Mouse (Mus musculus) MN1 (cell line): ENCODE results near the gene Kdm1b.

Experiments used
- DNase-seq: peaks from one replicate; pipeline ENCODE4 v3.0.0-alpha.2; 2016; ENCODE audit warnings: low spot score

The Kdm1b gene

DNA sequence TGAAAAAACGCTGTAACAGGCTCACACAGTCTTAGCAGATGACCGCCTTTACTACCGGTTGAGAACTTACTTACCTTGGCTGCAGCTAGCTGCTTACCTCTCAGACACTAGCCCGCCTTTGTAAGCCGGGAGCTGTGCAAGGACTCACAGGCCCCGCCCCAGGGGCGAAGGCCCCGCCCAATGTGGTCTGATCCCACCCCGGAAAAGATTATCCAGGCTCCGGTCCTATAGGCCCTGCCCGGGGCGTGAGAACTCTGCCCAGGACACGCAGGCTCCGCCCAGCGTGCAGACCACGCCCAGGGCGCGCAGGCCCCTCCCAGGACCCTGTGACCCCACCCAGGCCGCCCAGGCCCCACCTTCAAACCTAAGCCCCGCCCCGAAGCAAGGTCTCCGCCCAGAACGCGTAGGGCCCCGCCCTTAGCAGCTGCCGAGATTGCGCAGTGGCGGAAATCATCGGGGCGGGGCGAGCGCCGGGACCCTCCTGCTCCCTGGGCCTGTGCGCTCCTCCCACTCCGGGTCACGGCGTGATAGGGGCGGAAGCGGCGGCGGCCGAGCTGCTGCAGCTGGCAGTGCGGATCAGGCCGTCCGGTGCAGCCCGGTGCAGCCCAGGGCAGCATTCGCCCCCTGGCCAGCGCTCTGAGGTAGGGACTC, at the start of gene Kdm1b:
Kdm1b (plus strand) TSS at position 470 of the 651 bp plus-strand sequence.
- DNase-seq: peak; percentile 96

DNA sequence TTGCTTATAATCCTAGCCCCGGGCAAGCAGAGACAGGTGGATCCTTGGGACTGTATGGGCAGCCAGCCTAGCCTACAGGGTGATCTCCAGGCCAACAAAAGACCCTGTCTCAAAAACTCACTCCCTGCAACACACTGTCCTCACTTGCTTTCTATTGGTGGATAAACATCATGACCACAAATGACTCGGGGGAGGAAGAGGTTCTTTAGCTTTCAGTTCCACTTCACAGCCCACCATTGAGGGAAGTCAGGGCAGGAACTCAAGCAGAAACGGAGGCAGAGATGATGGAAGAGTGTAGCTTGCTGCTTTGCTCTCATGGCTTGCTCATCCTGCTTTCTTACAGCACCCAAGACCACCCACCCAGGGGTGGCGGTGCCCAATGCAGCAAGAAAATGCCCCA, 45.9 kb upstream of the Kdm1b start:
- no peak for DNase-seq

DNA sequence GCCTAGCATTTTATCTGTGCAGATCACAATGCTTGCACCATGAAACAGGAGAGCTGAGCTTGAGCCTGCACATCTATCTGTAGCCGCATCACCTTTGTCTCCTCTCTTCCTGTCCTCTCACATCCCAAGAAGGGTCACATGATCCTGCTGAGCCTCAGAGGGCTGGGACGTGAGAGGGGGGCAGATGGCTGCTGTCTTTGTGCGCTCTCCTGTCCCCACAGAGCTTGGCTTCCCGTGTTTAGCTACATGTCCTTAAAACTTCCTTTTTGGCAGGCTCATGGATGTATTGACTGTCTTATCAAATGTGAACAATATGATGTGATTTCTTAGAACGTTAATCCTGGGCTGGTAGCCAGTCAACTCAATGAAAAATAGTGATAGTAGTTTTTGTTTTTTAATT, 43.8 kb upstream of the Kdm1b start:
- DNase-seq: no peak

GRCm38 (mm10) chr13:47001590-47001989, 41.7 kb upstream of the Kdm1b start:
- no peak for DNase-seq

DNA sequence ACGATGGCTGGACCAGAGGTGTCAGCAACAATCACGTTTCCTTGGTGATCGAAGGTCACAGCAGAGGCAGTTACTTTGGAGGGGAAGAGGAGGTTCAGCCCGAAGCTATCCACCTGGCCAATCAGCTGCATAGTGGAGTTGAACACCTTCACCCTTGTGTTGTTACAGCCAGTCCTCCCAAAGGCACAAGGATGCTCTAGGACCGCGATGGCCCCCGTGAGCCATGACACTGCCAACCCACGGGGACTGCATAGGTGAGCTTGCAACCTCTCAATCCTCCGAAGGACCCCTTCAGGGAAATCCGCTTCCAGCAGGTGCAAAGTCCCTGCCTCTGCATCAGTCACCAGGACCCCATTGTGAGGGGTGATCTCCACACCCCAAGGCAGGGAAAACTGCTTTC, 29.6 kb upstream of the Kdm1b start:
- no peak for DNase-seq

- DNase-seq: no peak
These were observed 28.7 kb upstream of the Kdm1b start, which contains the start of gene Nhlrc1 for GRCm38 (mm10) chr13:47014334-47015194. TSS of gene Nhlrc1 (minus strand) at chr13:47014850.

- no peak for DNase-seq
These were observed 28.2 kb upstream of the Kdm1b start for GRCm38 (mm10) chr13:47015195-47015501.

DNA sequence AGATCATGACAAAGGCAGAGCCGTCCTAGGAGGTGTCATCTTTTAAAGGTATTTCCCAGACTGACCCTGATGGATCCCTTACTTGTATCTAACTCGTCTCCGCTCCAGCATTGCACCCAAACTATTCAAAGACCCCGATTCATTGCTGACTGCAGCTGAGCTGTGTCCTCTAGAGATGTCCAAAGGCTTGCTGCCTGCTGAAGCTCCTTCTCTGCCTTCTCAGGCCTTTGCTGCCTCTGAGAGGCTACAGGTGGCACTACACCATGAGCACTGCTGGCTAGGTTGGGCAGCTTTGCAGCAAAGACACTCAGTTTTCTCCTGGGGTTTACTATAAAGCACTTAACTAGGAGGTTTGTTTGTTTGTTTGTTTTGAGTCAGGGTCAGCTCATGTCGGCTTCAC, 26.0 kb upstream of the Kdm1b start:
- DNase-seq: peak; percentile 28

- DNase-seq: no peak
These were observed 23.5 kb upstream of the Kdm1b start for GRCm38 (mm10) chr13:47019774-47020173.

DNA sequence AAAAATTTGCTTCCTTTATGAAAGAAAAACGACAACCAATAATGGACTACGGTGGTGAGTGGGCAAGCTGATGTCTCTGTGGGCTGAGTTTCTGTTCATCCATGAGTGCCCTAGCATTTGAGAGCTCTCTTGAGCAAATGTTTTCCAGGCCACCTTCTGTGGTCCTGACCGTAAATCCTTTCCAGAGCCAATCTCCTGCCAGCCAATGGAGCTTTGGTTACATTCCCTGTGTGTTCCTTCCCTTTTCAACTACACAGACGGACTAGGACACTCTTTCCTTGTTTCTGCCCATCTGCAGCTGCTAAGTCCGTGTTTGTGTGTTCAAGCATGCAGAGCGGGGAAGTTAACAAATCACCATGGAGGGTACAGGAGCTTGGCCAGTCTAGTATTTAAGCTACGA, 22.5 kb upstream of the Kdm1b start:
- DNase-seq: no peak

DNA sequence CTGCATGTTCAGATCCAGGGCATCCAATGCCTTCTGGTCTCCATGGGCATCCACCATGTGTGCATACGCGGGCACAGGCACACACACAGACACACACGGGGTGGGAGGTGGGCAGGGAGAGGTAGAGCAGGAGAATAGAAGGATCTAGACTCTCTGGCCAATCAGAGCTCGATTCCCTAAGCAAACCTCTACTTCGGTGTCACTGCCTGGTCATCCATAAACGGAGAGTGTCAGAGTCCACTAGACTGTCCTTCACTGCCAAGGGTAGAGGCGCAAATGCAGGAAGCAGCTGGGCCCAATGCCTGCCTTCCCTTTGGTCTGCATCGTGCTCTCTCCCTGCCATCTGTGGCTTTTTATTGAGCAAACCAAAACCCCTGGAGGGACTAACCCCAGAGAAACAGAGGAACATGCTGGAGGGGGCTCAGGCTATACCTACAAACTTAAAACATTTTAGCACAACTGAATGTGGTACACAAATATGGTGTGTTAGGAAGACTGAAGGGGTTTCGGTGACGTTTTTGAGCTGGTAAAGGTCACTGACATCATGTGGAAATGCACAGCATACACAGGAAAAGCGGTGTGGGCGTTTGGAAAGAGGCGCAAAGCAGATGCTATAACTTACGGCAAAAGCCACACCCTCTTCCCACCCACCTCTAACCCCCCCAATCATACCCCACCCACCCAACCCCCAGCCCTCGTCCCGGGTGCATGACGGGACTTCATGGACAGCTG, 12.8 kb upstream of the Kdm1b start:
- no peak for DNase-seq

DNA sequence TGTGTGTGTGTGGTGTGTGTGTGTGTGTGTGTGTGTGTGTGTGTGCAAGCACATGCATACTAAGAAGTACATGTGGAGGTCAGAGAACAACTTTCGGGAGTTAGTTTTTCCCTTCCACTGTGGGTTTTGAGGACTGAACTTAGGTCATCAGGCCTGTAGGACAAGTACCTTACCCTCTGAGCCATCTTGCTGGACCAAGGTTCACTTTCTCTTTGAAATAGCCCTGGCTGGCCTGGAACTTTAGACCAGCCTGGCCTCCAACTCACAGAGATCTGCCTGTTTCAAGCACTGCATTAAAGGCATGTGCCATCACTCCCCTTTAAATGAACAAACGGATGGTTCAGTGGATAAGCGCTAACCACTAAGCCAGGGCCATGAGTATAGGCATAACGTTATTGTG, 9.7 kb upstream of the Kdm1b start:
- DNase-seq: no peak

GRCm38 (mm10) chr13:47037946-47038345, 5.4 kb upstream of the Kdm1b start:
- DNase-seq: no peak

GRCm38 (mm10) chr13:47040061-47040460, 3.2 kb upstream of the Kdm1b start:
- DNase-seq: no peak

DNA sequence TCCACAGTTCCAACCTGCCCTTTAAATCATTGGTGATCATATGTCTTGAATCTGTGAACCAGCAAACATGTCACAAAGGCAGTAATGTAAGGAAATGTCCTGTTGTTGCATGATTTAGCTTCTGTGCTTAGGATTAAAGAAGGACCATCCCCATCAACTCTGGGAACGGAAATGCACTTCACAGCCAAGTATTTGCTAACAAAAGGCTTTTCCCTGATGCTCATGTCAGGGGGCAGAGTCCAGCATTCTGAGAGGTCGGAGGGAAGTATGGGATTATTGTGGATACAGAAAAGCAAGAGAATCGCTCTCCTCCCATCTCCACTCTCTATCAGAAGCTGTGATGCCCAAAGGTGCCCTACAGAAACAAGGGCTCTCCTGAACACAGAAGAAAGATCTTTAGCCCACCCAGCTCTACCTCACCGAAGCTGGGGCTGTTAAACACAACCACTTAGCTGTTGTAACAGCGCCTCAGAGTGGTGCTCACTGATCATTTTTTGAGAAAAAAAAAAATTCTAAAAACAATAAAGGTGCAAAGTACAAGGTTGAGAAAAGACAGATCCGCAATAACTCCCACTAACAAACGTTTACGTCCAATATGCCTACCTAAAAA, 1.2 kb upstream of the Kdm1b start:
- no peak for DNase-seq

DNA sequence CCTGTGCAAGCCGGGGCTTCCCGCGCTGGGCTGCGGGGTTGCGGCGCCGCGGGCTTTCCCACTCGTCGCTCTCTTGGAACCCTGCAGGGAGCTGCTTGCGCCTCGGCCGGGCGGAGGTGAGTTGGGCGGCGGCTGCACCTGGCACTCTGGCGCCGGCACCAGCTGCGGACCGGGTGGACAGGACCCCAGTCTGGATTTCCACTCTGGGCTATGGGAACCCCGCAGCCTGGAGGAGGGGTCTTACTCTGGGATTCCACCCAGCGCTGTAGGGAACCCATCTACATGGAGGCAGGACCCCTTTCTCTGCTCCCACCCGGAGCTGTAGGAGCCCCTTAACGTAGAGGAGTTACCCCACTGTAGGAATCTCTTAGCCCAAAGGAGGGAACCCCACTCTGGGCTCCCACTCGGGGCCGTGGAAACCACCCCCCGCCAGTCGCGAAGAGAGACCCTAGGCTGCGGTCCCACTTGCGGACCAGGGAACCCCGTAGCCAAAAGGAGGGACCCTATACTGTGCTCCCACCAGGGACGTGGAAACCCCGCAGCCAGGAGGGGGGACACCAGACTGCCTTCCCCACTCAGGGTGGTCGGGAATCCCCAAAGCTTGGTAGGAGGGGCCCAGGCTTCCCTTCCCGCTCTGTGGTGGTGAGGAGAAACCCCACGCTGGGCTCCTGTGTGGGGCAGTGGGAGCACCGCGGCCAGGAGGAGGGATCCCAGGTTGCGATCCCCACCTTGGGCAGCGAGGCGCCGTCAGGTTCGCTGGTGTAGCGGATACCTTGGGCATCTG, 726 bp downstream of the Kdm1b start:
- DNase-seq: no peak

- peak; percentile 20 for DNase-seq
These were observed 1.3 kb downstream of the Kdm1b start, which contains the start of gene Tpmt for GRCm38 (mm10) chr13:47044617-47044947. TSS of gene Tpmt (minus strand) at chr13:47044737.

- no peak for DNase-seq
These were observed 4.7 kb downstream of the Kdm1b start for GRCm38 (mm10) chr13:47047996-47048395.

- DNase-seq: no peak
These were observed 6.7 kb downstream of the Kdm1b start for GRCm38 (mm10) chr13:47050009-47050408.

DNA sequence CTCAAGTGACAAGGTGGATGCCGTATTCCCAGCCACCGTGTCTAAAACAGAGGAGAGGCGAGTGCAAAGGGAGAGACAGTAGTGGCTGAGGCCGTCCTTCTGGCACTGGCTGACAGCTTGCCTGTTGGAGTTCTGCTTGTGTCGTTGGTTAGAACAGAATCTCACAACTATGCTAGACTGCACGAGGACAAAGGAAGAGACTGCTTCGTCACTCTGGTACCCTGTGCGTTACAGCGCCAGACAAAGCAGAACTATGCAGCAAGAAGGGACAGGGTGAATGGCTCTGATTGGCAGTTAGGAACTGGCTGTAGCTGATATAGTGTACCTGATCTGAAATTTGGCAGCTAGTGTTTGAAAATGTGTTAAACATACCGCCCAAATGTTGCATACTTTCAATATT, 10.7 kb downstream of the Kdm1b start:
- DNase-seq: no peak

- DNase-seq: no peak
These were observed 12.8 kb downstream of the Kdm1b start for GRCm38 (mm10) chr13:47056126-47056525.

DNA sequence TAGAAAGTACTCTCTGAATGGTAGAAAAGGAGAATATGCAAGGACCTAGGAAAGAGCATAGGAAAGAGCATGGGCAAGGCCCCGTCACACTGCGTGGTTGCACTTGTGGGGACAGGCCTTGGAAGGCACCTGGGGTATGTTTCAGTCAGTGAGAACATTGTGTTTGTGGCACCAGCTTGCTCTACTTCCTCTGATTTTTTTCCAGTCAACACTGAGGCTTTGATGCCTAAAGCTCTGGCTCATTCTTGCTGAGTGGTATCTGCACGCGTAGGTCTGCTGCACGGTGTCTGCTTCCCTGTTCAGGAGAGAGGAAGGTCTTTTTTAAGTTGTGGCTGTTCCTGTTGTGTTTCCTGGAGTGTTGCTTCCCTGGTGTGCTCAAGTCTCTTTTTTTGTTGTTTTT, 13.5 kb downstream of the Kdm1b start:
- DNase-seq: no peak
